Mouse (Mus musculus) embryonic facial prominence, embryonic 14.5 days (tissue): Measurements from ENCODE around the gene Plxna2. TPM values are rescaled to one million over a fixed set of nuclear protein-coding genes. Genes with fewer than 3 reads are reported as not detected.

Experiments used
- ATAC-seq: fragments of 200-750 bp; cut with Nextera tagmentation; 2 replicates; pipeline ENCODE4 v1.8.0; 2017; ENCODE audit warnings: low read depth, moderate number of reproducible peaks, moderate TSS enrichment
- DNase-seq: peaks from one replicate; pipeline ENCODE4 v3.0.0-alpha.2; 2015; ENCODE audit warnings: low spot score
- H3K27ac ChIP-seq: fragments of 300-500 bp; sonication (generic); replicated peaks from 2 replicates; pipeline ENCODE4 v1.5.1; 2014; ENCODE audit warnings: low read depth, mild to moderate bottlenecking, low read length, moderate library complexity
- H3K27me3 ChIP-seq: fragments of 300-500 bp; sonication (generic); replicated peaks from 2 replicates; pipeline ENCODE4 v1.6.1; 2014; ENCODE audit warnings: low read length; ENCODE audit not compliant: control insufficient read depth, insufficient read depth
- H3K36me3 ChIP-seq: fragments of 300-500 bp; sonication (generic); 2 replicates; pipeline ENCODE4 v1.6.1; 2014; ENCODE audit warnings: low read length, mixed read lengths; ENCODE audit not compliant: control insufficient read depth, insufficient read depth
- H3K4me1 ChIP-seq: fragments of 300-500 bp; sonication (generic); 2 replicates; pipeline ENCODE4 v1.6.1; 2014; ENCODE audit warnings: antibody characterized with exemption, low read length; ENCODE audit not compliant: control insufficient read depth, insufficient read depth
- H3K4me2 ChIP-seq: fragments of 300-500 bp; sonication (generic); 2 replicates; pipeline ENCODE4 v1.6.1; 2014; ENCODE audit warnings: low read depth, mild to moderate bottlenecking, low read length, moderate library complexity, mixed read lengths
- H3K4me3 ChIP-seq: fragments of 300-500 bp; sonication (generic); 2 replicates; pipeline ENCODE4 v1.5.1; 2014; ENCODE audit warnings: low read depth, mild to moderate bottlenecking, low read length
- H3K9ac ChIP-seq: fragments of 300-500 bp; sonication (generic); 2 replicates; pipeline ENCODE4 v1.6.1; 2014; ENCODE audit warnings: low read depth, mild to moderate bottlenecking, low read length, moderate library complexity, mixed read lengths
- H3K9me3 ChIP-seq: fragments of 300-500 bp; sonication (generic); 2 replicates; pipeline ENCODE4 v1.6.1; 2016; ENCODE audit warnings: low read length; ENCODE audit not compliant: control insufficient read depth
- WGBS: fragments of 180-500 bp; shearing (Covaris S2); extraction: QIAGEN DNeasy Blood & Tissue Kit; methylation state at CpG from one replicate; pipeline ENCODE4 v1.1.7; 2014; 5-methylcytosine and 5-hydroxymethylcytosine counted together
- polyA plus RNA-seq: library from polyadenylated mRNA; unstranded; fragments of >200 nt; fragmentation: Nextera tagmentation; extraction: Ambion mirVana; gene quantifications from 2 replicates; pipeline ENCODE4 v1.2.1, GENCODE M21; 2014

Gene Plxna2
- polyA plus RNA-seq, 1 experiment from 2014 or later, result 12.8 TPM

GRCm38 (mm10) chr1:194714138-194715031, 96.4 kb downstream of the Plxna2 start:
- no peak overlapping the region for H3K27ac ChIP-seq
- H3K9me3 ChIP-seq, result no peaks in the 10 kb centered on the region
- ATAC-seq, result peak; percentile 54; the same call in 1 of the 2 replicates
- H3K9ac ChIP-seq, result no peak overlapping the region
- WGBS, result 75% methylated on average over 4 of the region's 4 CpGs
- H3K27me3 ChIP-seq, result no peaks in the 10 kb centered on the region
- no peak overlapping the region for H3K4me2 ChIP-seq
- peaks cover 7% of the 10 kb centered on the region for H3K4me1 ChIP-seq
- H3K4me3 ChIP-seq, result no peak overlapping the region
- no peaks in the 10 kb centered on the region for H3K36me3 ChIP-seq
- DNase-seq, result no peak

DNA sequence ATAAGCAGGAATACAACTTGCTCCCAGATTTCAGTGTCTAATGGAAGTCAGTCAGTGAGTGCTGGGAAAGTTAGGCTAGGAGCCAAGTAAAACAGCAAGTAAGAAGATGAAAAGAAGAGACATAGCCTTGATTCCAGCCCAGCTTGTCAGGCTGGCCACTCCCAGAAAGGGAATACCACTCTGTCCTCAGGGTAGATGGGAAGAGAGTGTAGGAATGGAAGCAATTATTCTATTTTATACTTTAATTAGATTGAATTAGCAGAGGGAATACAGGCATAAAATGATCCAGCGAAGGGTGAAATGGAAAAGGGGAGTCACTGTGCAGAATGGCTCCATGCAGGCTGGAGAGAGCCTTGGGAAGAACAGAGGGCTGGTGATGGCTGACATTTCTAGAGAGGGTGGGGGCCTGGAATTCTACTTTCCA, 99.4 kb downstream of the Plxna2 start:
- Histone ChIP-seq H3K9ac (no peak overlapping the region), H3K27ac (no peak overlapping the region), H3K36me3 (no peaks in the 10 kb centered on the region), H3K4me3 (no peak overlapping the region), H3K9me3 (no peaks in the 10 kb centered on the region), H3K4me1 (peaks cover 19% of the 10 kb centered on the region), H3K27me3 (no peaks in the 10 kb centered on the region), H3K4me2 (no peak overlapping the region)
- 44% methylated on average over 1 of the region's 1 CpGs for WGBS
- DNase-seq, result peak; percentile 77
- ATAC-seq, result peak; percentile 38; the same call in 1 of the 2 replicates

DNA sequence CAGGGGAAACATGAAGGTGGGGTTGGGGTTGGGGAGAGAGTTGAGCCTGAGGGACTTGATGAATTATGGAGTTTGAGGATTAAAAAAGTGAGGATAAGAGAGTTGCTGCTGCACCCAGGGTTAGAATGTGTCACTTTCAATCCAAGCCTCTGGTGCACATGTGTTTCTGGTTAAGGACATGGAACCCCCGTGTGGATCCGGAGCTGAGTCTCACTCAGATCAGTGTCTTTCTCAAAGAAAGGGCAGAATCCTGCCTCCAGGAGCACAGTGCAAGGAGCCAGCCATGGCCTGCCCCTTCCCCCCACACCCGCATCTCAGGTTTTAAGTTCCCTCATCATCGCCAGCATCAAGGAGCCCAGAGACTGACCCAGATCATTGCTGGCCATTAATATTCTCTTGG, 102.4 kb downstream of the Plxna2 start:
- Histone ChIP-seq H3K4me1 (peaks cover 19% of the 10 kb centered on the region), H3K36me3 (no peaks in the 10 kb centered on the region), H3K4me2 (no peak overlapping the region), H3K27me3 (no peaks in the 10 kb centered on the region), H3K9me3 (no peaks in the 10 kb centered on the region), H3K27ac (no peak overlapping the region), H3K9ac (no peak overlapping the region), H3K4me3 (no peak overlapping the region)
- no peak for ATAC-seq
- no peak for DNase-seq
- WGBS, result 30% methylated on average over 4 of the region's 4 CpGs

GRCm38 (mm10) chr1:194721260-194721659, 103.2 kb downstream of the Plxna2 start:
- Histone ChIP-seq H3K27me3 (no peaks in the 10 kb centered on the region), H3K4me2 (no peak overlapping the region), H3K36me3 (no peaks in the 10 kb centered on the region), H3K4me1 (peaks cover 19% of the 10 kb centered on the region), H3K4me3 (no peak overlapping the region), H3K9me3 (no peaks in the 10 kb centered on the region), H3K27ac (no peak overlapping the region), H3K9ac (no peak overlapping the region)
- DNase-seq, result no peak
- ATAC-seq, result no peak
- 69% methylated on average over 2 of the region's 2 CpGs for WGBS

GRCm38 (mm10) chr1:194722329-194722728, 104.3 kb downstream of the Plxna2 start:
- 53% methylated on average over 2 of the region's 2 CpGs for WGBS
- Histone ChIP-seq H3K27me3 (no peaks in the 10 kb centered on the region), H3K36me3 (no peaks in the 10 kb centered on the region), H3K27ac (no peak overlapping the region), H3K9me3 (no peaks in the 10 kb centered on the region), H3K4me3 (no peak overlapping the region), H3K4me1 (peaks cover 16% of the 10 kb centered on the region), H3K4me2 (no peak overlapping the region), H3K9ac (no peak overlapping the region)
- ATAC-seq (no peak), DNase-seq (peak; percentile 59)

DNA sequence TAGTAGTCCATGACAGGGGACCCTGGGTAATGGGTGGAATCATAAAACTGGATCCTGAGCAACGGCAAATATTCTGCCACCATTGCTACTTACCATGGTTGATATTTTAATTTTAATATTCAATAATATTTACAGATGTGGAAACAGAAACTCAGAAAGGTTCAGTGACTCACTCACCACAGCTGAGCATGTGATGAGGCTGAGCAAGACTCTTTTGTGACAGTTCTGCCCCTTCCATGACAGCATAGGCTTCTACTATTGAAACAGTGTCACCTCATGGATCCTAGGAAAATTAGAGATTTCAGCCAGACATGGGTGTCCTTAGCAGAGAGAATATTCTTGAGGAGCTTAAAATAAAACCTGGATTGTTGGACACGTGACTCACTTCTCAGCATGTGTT, 116.8 kb downstream of the Plxna2 start:
- Histone ChIP-seq H3K4me3 (no peak overlapping the region), H3K27me3 (no peaks in the 10 kb centered on the region), H3K4me2 (no peak overlapping the region), H3K4me1 (peaks cover 6% of the 10 kb centered on the region; the same call in 1 of the 2 replicates), H3K27ac (no peak overlapping the region), H3K9ac (no peak overlapping the region), H3K9me3 (no peaks in the 10 kb centered on the region), H3K36me3 (no peaks in the 10 kb centered on the region)
- no peak for DNase-seq
- no peak for ATAC-seq
- 80% methylated on average over 2 of the region's 2 CpGs for WGBS

GRCm38 (mm10) chr1:194739894-194740293, 121.9 kb downstream of the Plxna2 start:
- peak; percentile 93 for ATAC-seq

DNA sequence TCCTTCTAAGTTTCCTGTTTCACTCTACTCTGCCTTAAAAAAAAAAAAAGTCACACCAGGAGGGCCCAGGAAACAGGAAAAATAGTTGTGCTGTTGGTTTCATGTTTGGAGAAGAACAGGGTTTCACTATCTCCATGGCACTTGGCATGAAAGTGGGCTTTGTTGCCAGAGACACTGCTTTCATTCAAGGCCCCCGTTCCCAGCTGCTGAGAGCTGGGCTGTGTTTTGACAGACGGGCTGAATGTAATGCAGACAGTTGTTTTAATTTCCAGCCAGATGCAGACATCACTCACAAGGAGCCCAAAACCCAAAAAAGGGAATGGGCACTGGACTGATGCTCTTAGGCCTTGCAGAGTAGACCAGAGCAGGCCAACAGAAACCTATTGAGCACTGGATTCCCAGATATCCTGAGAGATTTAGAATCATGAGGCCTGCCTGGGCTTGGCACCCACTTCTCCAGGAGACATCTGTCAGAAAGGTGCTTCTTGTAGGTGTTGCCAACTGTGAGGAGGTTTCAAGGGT, 124.9 kb downstream of the Plxna2 start:
- H3K4me2 ChIP-seq, result no peak overlapping the region
- no peak overlapping the region for H3K4me3 ChIP-seq
- H3K36me3 ChIP-seq, result peaks cover 3% of the 10 kb centered on the region; the same call in 1 of the 2 replicates
- peak overlapping the region; percentile 11; the same call in 1 of the 2 replicates for H3K27ac ChIP-seq
- peaks cover 36% of the 10 kb centered on the region for H3K4me1 ChIP-seq
- H3K9me3 ChIP-seq, result no peaks in the 10 kb centered on the region
- H3K9ac ChIP-seq, result no peak overlapping the region
- H3K27me3 ChIP-seq, result no peaks in the 10 kb centered on the region
- 41% methylated on average over 2 of the region's 2 CpGs for WGBS
- ATAC-seq (no peak), DNase-seq (peak; percentile 82)

More at GRCm38 (mm10) chr1:194739894-194740293, 121.9 kb downstream of the Plxna2 start:
- H3K27me3 ChIP-seq, result no peaks in the 10 kb centered on the region
- H3K4me2 ChIP-seq, result no peak overlapping the region
- no peaks in the 10 kb centered on the region for H3K36me3 ChIP-seq
- peaks cover 10% of the 10 kb centered on the region; the same call in 1 of the 2 replicates for H3K4me1 ChIP-seq
- peak; percentile 90 for DNase-seq
- H3K9me3 ChIP-seq, result no peaks in the 10 kb centered on the region
- no peak overlapping the region for H3K4me3 ChIP-seq
- H3K9ac ChIP-seq, result no peak overlapping the region
- no peak overlapping the region; the same call in 1 of the 2 replicates for H3K27ac ChIP-seq
